Mouse (Mus musculus): ENCODE results near the gene Tspan14.

GRCm38 (mm10) chr14:41007641-41008040, 41.0 kb upstream of the Tspan14 start:
- TF ChIP-seq CTCF (IDR thresholded peaks at IDR 0.05) (no peak), EP300 (IDR thresholded peaks at IDR 0.05) (peak; percentile 54)
